Mouse (Mus musculus) kidney, postnatal 4 days (tissue): ENCODE measurements around the gene Ptk7.
"Not testable (repeated sequence)": the region's sequence is repeated elsewhere in the genome, so short reads cannot be mapped to it uniquely, and the experiment has no call there.

ENCODE experiments used
- DNase-seq, 2 experiments: peaks; one replicate each; pipeline ENCODE4 v3.0.0; 2021; ENCODE audit warnings: mixed read lengths in 2 of 2

Gene Ptk7

GRCm38 (mm10) chr17:46605126-46605525 is 24.2 kb downstream of the Ptk7 start:
- DNase-seq: no peak

GRCm38 (mm10) chr17:46603229-46603628 is 26.1 kb downstream of the Ptk7 start:
- no peak for DNase-seq

- DNase-seq: peak; percentile 55 to 71
Observed at GRCm38 (mm10) chr17:46602212-46602611, 27.1 kb downstream of the Ptk7 start.

GRCm38 (mm10) chr17:46600569-46600968 is 28.7 kb downstream of the Ptk7 start:
- DNase-seq: no peak

- DNase-seq: no peak
Observed at GRCm38 (mm10) chr17:46598963-46599362, 30.3 kb downstream of the Ptk7 start.

GRCm38 (mm10) chr17:46597956-46598355 is 31.3 kb downstream of the Ptk7 start:
- no peak for DNase-seq

GRCm38 (mm10) chr17:46595336-46595735 is 34.0 kb downstream of the Ptk7 start:
- no peak for DNase-seq

- DNase-seq: no peak
Observed at GRCm38 (mm10) chr17:46594606-46595005, 34.7 kb downstream of the Ptk7 start.

- DNase-seq: no peak
Observed at GRCm38 (mm10) chr17:46593124-46593523, 36.2 kb downstream of the Ptk7 start.

GRCm38 (mm10) chr17:46591406-46591805 is 37.9 kb downstream of the Ptk7 start:
- DNase-seq: no peak

- no peak for DNase-seq
Observed at GRCm38 (mm10) chr17:46590439-46590838, 38.9 kb downstream of the Ptk7 start.

GRCm38 (mm10) chr17:46589635-46590314 is 39.5 kb downstream of the Ptk7 start:
- DNase-seq: no peak

- no peak for DNase-seq
Observed at GRCm38 (mm10) chr17:46588913-46589312, 40.4 kb downstream of the Ptk7 start.

GRCm38 (mm10) chr17:46588173-46588572 is 41.1 kb downstream of the Ptk7 start:
- DNase-seq: no peak

GRCm38 (mm10) chr17:46586327-46586726 is 43.0 kb downstream of the Ptk7 start:
- DNase-seq: no peak

- DNase-seq: peak; percentile 28 to 36
Observed at GRCm38 (mm10) chr17:46578650-46579049, 50.7 kb downstream of the Ptk7 start.

- DNase-seq: peak; percentile 43 to 49
Observed at GRCm38 (mm10) chr17:46576070-46576469, 53.2 kb downstream of the Ptk7 start.

- no peak for DNase-seq
Observed at GRCm38 (mm10) chr17:46574535-46574934, 54.8 kb downstream of the Ptk7 start.

GRCm38 (mm10) chr17:46571005-46571404 is 58.3 kb downstream of the Ptk7 start:
- no peak for DNase-seq

GRCm38 (mm10) chr17:46559146-46559545 is 70.2 kb downstream of the Ptk7 start:
- no peak for DNase-seq

GRCm38 (mm10) chr17:46558151-46558550 is 71.2 kb downstream of the Ptk7 start:
- DNase-seq: no peak

- DNase-seq: not testable (repeated sequence)
Observed at GRCm38 (mm10) chr17:46557321-46557720, 72.0 kb downstream of the Ptk7 start.

- peak; percentile 73 to 83 for DNase-seq
Observed at GRCm38 (mm10) chr17:46556584-46556945, 72.7 kb downstream of the Ptk7 start.

GRCm38 (mm10) chr17:46555673-46556583 is 73.4 kb downstream of the Ptk7 start, which contains the start of gene Srf:
Srf (minus strand) TSS chr17:46556175.
- DNase-seq: peak; percentile 95 to 97
